Mouse (Mus musculus) liver, embryonic 15.5 days (tissue): ENCODE data around the gene Endou. TPM values are rescaled to one million over a fixed set of nuclear protein-coding genes. Genes with fewer than 3 reads are reported as not detected.

ENCODE experiments used
- ATAC-seq: fragments of 200-750 bp; cut with Nextera tagmentation; 2 replicates; pipeline ENCODE4 v1.8.0; 2017; ENCODE audit warnings: moderate number of reproducible peaks, mild to moderate bottlenecking, moderate library complexity; ENCODE audit not compliant: insufficient read depth
- H3K27ac ChIP-seq: fragments of 300-500 bp; sonication (generic); replicated peaks from 2 replicates; pipeline ENCODE4 v1.5.1; 2015; ENCODE audit warnings: mild to moderate bottlenecking, inconsistent platforms
- H3K27me3 ChIP-seq: fragments of 300-500 bp; sonication (generic); 2 replicates; pipeline ENCODE4 v1.6.1; 2015; ENCODE audit warnings: mild to moderate bottlenecking, inconsistent platforms
- H3K36me3 ChIP-seq: fragments of 300-500 bp; sonication (generic); replicated peaks from 2 replicates; pipeline ENCODE4 v1.6.1; 2015; ENCODE audit warnings: moderate library complexity, mild to moderate bottlenecking, inconsistent platforms
- H3K4me1 ChIP-seq: fragments of 300-500 bp; sonication (generic); replicated peaks from 2 replicates; pipeline ENCODE4 v1.6.1; 2015; ENCODE audit warnings: inconsistent platforms
- H3K4me2 ChIP-seq: fragments of 300-500 bp; sonication (generic); 2 replicates; pipeline ENCODE4 v1.6.1; 2015; ENCODE audit warnings: moderate library complexity, mild to moderate bottlenecking, inconsistent platforms
- H3K4me3 ChIP-seq: fragments of 300-500 bp; sonication (generic); replicated peaks from 2 replicates; pipeline ENCODE4 v1.5.1; 2015; ENCODE audit warnings: mild to moderate bottlenecking, inconsistent platforms
- H3K9ac ChIP-seq: fragments of 300-500 bp; sonication (generic); 2 replicates; pipeline ENCODE4 v1.6.1; 2015; ENCODE audit warnings: moderate library complexity, mild to moderate bottlenecking, inconsistent platforms
- H3K9me3 ChIP-seq: fragments of 300-500 bp; sonication (generic); replicated peaks from 2 replicates; pipeline ENCODE4 v1.6.1; 2016; ENCODE audit warnings: inconsistent platforms
- WGBS: fragments of 180-500 bp; shearing (Covaris S2); methylation state at CpG from one replicate; pipeline ENCODE4 v1.1.7; 2015; ENCODE audit warnings: mixed read lengths; ENCODE audit not compliant: insufficient replicate concordance; 5-methylcytosine and 5-hydroxymethylcytosine counted together
- polyA plus RNA-seq: library from polyadenylated mRNA; unstranded; fragments of >200 nt; fragmentation: Nextera tagmentation; extraction: Ambion mirVana; gene quantifications from 2 replicates; pipeline ENCODE4 v1.2.1, GENCODE M21; 2015

The Endou gene
- polyA plus RNA-seq, 1 experiment from 2014 or later = 0.10 TPM

DNA sequence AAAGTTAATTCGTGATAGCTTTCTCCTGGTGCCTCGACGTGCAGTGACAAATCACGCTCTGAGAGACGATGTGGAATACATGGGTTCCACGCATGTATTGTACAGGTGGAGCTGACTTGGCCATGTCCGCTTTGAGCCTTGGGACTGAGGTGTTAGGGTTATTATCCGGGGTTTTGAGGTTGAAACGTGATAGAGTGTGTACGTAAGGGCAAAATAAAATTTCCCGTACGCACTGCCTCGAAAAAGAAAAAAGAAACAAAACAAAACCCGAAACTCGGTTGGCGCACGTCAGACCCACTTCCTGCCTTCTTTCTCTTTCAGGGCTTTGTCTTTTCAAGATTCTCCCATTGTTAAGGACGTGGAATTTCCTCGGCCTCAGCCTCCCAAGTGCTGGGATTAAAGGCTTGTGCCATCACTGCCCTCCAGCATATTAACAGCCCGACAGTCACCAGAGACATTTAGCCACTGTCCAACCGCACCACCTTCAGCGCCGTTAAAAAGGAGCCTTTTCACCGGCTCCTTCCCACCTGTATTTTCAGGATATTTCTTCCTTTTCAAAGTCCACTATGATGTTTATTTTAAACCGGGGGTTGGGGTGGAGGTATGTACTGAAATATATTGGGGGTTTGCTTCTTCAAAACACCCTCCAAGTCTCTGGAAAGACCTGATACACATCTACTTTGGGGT is 65.2 kb downstream of the Endou start:
- peaks cover 6% of the 10 kb centered on the region; the same call in 1 of the 2 replicates for H3K4me1 ChIP-seq
- no peak overlapping the region for H3K9ac ChIP-seq
- WGBS = 65% methylated on average over 25 of the region's 25 CpGs
- H3K9me3 ChIP-seq = no peaks in the 10 kb centered on the region
- H3K4me3 ChIP-seq = no peak overlapping the region
- no peak overlapping the region for H3K27ac ChIP-seq
- ATAC-seq = no peak
- no peaks in the 10 kb centered on the region for H3K36me3 ChIP-seq
- H3K27me3 ChIP-seq = no peaks in the 10 kb centered on the region
- H3K4me2 ChIP-seq = no peak overlapping the region

DNA sequence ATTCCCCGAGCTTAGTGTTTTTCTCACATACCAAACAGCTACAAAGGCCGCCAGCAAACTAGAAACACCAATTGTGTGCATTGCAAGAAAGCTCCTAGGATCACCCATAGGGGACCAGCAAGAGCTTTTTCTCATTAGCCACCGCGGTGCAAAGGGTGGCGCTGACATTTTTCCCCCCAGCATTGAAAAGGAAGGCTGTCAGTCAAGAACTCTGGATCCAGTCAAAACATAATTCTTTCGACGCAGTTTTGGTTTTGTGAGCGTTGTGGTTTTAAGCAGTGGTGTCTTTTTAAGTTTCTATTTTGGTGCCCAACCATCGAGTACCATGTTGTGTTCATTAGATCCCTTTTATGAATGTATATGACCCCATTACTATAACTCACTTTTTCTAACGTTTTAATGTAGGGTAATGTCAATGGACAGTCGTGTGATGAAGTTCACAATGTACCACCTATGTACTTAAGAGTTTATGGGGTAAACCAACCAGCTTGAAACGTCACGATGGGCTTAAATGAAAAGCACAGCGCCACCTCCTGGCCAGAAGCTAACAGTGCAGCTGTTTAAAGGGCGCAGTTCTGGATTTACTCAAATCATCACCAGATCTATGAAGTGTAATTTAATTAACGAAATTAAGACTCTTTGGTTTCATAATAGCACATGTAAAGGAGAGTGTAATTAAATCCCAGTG is 66.0 kb downstream of the Endou start:
- no peaks in the 10 kb centered on the region for H3K36me3 ChIP-seq
- H3K4me1 ChIP-seq = peaks cover 6% of the 10 kb centered on the region; the same call in 1 of the 2 replicates
- H3K27ac ChIP-seq = no peak overlapping the region
- H3K27me3 ChIP-seq = no peaks in the 10 kb centered on the region
- no peak for ATAC-seq
- WGBS = 48% methylated on average over 16 of the region's 16 CpGs
- no peak overlapping the region for H3K4me2 ChIP-seq
- no peak overlapping the region for H3K4me3 ChIP-seq
- no peak overlapping the region for H3K9ac ChIP-seq
- no peaks in the 10 kb centered on the region for H3K9me3 ChIP-seq

DNA sequence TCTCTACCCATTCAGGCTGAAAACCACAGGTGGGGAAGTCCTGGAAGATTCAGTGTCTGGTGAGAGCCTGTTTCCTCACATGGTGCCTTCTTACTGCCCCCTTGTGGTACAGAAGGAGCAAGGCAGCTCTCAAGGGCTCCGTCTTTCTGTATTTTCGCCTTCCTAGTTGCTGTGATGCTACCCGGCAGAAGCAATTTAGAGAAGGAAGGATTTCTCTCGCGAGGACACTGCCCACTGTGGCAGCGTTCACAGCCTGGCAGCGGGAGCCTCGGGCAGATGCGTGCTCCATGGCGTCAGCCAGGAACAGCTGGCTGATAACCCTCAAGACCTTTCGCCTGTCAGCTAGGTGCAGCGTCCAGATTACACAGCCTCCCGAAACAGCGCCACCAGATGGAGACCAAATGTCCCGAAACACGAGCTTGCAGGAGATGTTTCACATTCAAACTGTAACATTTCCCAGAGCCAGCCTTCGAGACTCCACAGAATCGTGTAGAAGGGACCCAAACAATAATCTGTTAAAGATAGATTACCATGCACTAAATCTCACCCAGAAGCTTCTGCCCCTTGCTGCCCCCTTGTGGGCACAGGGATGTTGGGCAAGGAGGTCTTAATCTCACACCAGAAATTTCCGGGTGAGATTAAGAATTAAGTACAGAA is 67.3 kb downstream of the Endou start:
- Histone ChIP-seq H3K4me3 (peak overlapping the region; percentile 51), H3K9ac (0 out of 2 replicates have a peak overlapping the region, but pooled peaks have one; percentile 19), H3K9me3 (no peaks in the 10 kb centered on the region), H3K4me2 (peak overlapping the region; percentile 76), H3K27ac (no peak overlapping the region), H3K27me3 (no peaks in the 10 kb centered on the region), H3K36me3 (no peaks in the 10 kb centered on the region), H3K4me1 (peaks cover 6% of the 10 kb centered on the region; the same call in 1 of the 2 replicates)
- 1% methylated on average over 19 of the region's 19 CpGs for WGBS
- peak; percentile 28; the same call in 1 of the 2 replicates for ATAC-seq

Other genes starting within 250 kb of the Endou start
- gene Rpap3, start 25.5 kb downstream of the Endou start, polyA plus RNA-seq = 6.5 and 6.9 TPM in 2 replicates
- gene Rapgef3, start 36.6 kb upstream of the Endou start, polyA plus RNA-seq = 1.7 and 2.1 TPM in 2 replicates
- gene Slc48a1, start 47.2 kb upstream of the Endou start, polyA plus RNA-seq = 101 and 106 TPM in 2 replicates
- 5.7 and 6.5 TPM in 2 replicates for gene Hdac7, start 113.2 kb upstream of the Endou start, polyA plus RNA-seq
- 0.14 and 0.15 TPM in 2 replicates for gene Vdr, start 179.3 kb upstream of the Endou start, polyA plus RNA-seq
- gene Tmem106c, start 232.9 kb upstream of the Endou start, polyA plus RNA-seq = 14.2 and 15.8 TPM in 2 replicates